Mouse (Mus musculus): ENCODE data around the gene H60b.
"Not testable (repeated sequence)": the region's sequence is repeated elsewhere in the genome, so short reads cannot be mapped to it uniquely, and the experiment has no call there.

H60b gene

GRCm38 (mm10) chr10:22158310-22158999, at the start of gene H60b, which contains the start of gene Raet1e:
H60b (plus strand) TSS chr10:22158586.
Raet1e (plus strand) TSS chr10:22158569.
- not testable (repeated sequence) for DNase-seq (ENCODE audit: low read depth, low spot score)

GRCm38 (mm10) chr10:22140665-22141280, 17.6 kb upstream of the H60b start:
- no peak for DNase-seq (ENCODE audit: low read depth, low spot score)

- not testable (repeated sequence) for DNase-seq (ENCODE audit: low read depth, low spot score)
Measured at GRCm38 (mm10) chr10:22142194-22142593, 16.2 kb upstream of the H60b start.

GRCm38 (mm10) chr10:22142926-22143325, 15.5 kb upstream of the H60b start:
- no peak for DNase-seq (ENCODE audit: low read depth, low spot score)

- DNase-seq (ENCODE audit: low read depth, low spot score), result no peak
Measured at GRCm38 (mm10) chr10:22148441-22149072, 9.8 kb upstream of the H60b start.

GRCm38 (mm10) chr10:22149073-22149690, 9.2 kb upstream of the H60b start, which contains the start of gene E030030I06Rik:
E030030I06Rik (minus strand) TSS chr10:22149270.
- DNase-seq (ENCODE audit: low read depth, low spot score), result no peak

GRCm38 (mm10) chr10:22149691-22150465, 8.5 kb upstream of the H60b start:
- no peak for DNase-seq (ENCODE audit: low read depth, low spot score)

- no peak for DNase-seq (ENCODE audit: low read depth, low spot score)
Measured at GRCm38 (mm10) chr10:22150593-22150992, 7.8 kb upstream of the H60b start.

GRCm38 (mm10) chr10:22151056-22151862, 7.1 kb upstream of the H60b start:
- DNase-seq (ENCODE audit: low read depth, low spot score), result not testable (repeated sequence)

GRCm38 (mm10) chr10:22151863-22152640, 6.3 kb upstream of the H60b start:
- DNase-seq (ENCODE audit: low read depth, low spot score), result not testable (repeated sequence)

GRCm38 (mm10) chr10:22153147-22153690, 5.2 kb upstream of the H60b start:
- not testable (repeated sequence) for DNase-seq (ENCODE audit: low read depth, low spot score)

GRCm38 (mm10) chr10:22154127-22154526, 4.3 kb upstream of the H60b start:
- DNase-seq (ENCODE audit: low read depth, low spot score), result not testable (repeated sequence)

GRCm38 (mm10) chr10:22154871-22155799, 3.3 kb upstream of the H60b start:
- no peak for DNase-seq (ENCODE audit: low read depth, low spot score)

- DNase-seq (ENCODE audit: low read depth, low spot score), result no peak
Measured at GRCm38 (mm10) chr10:22159131-22159561, 760 bp downstream of the H60b start.

- DNase-seq (ENCODE audit: low read depth, low spot score), result no peak
Measured at GRCm38 (mm10) chr10:22159581-22160140, 1.3 kb downstream of the H60b start.

- DNase-seq (ENCODE audit: low read depth, low spot score), result not testable (repeated sequence)
Measured at GRCm38 (mm10) chr10:22163279-22163678, 4.9 kb downstream of the H60b start.

- DNase-seq (ENCODE audit: low read depth, low spot score), result not testable (repeated sequence)
Measured at GRCm38 (mm10) chr10:22163705-22164583, 5.6 kb downstream of the H60b start.

Data from retina, postnatal 7 days (tissue).